Mouse (Mus musculus): Measurements from ENCODE around the gene Sycp1.

GRCm38 (mm10) chr3:102976906-102977305 is 41.0 kb upstream of the Sycp1 start:
- TF ChIP-seq CTCF (IDR thresholded peaks at IDR 0.05; ENCODE audit: low read depth), result no peak
- no peak for TF ChIP-seq EP300 (IDR thresholded peaks at IDR 0.05; ENCODE audit: low read depth)
